Mouse (Mus musculus) CH12.LX (cell line): Measurements from ENCODE around the gene Pcp4l1. TPM values are rescaled to one million over a fixed set of nuclear protein-coding genes. Genes with fewer than 3 reads are reported as not detected.

ENCODE experiments used
- DNase-seq: peaks from one replicate; pipeline ENCODE4 v3.0.0-alpha.2; 2013; ENCODE audit errors: extremely low read depth
- H3K27ac ChIP-seq: 2 replicates; pipeline ENCODE4 v1.5.1; 2012; ENCODE audit warnings: low read depth, mild to moderate bottlenecking, control low read depth, moderate library complexity; ENCODE audit not compliant: insufficient read depth
- H3K27me3 ChIP-seq: replicated peaks from 2 replicates; pipeline ENCODE3; 2012; ENCODE audit warnings: inconsistent platforms
- H3K36me3 ChIP-seq, 2 experiments: replicated peaks in 1 of 2; 2 replicates each; pipeline versions ENCODE3 to v1.6.1; 2012; ENCODE audit warnings: inconsistent platforms in 1 of 2, low read length in 1 of 2, mild to moderate bottlenecking in 1 of 2, mixed read lengths in 1 of 2, moderate library complexity in 1 of 2; ENCODE audit not compliant: control insufficient read depth in 1 of 2, insufficient read depth in 1 of 2
- H3K4me1 ChIP-seq, 2 experiments: 2 replicates each; pipeline ENCODE4 v1.6.1; 2012; ENCODE audit warnings: inconsistent platforms in 1 of 2, moderate library complexity in 1 of 2; ENCODE audit not compliant: insufficient read depth in 2 of 2, control insufficient read depth in 1 of 2
- H3K4me2 ChIP-seq: 2 replicates; pipeline ENCODE4 v1.6.1; 2012; ENCODE audit warnings: low read depth, mild to moderate bottlenecking, control low read depth; ENCODE audit not compliant: poor library complexity, insufficient read depth, severe bottlenecking
- H3K4me3 ChIP-seq, 3 experiments: fragments of 150-350 bp in 1 of 3; sonication (generic) in 1 of 3; replicated peaks in 1 of 3; 2 replicates each; pipeline versions ENCODE3 to v1.5.1; 2011 to 2012; ENCODE audit warnings: low read depth in 2 of 3, low read length in 2 of 3, mild to moderate bottlenecking in 2 of 3, moderate library complexity in 2 of 3, control low read depth in 1 of 3, improper control_type of control experiment in 1 of 3, inconsistent platforms in 1 of 3, mixed read lengths in 1 of 3; ENCODE audit not compliant: poor library complexity in 1 of 3
- H3K79me2 ChIP-seq: replicated peaks from 2 replicates; pipeline ENCODE4 v1.6.1; 2012; ENCODE audit warnings: mild to moderate bottlenecking, moderate library complexity; ENCODE audit not compliant: control insufficient read depth, poor library complexity, insufficient read depth, severe bottlenecking; ENCODE audit errors: extremely low read depth
- H3K9ac ChIP-seq: 2 replicates; pipeline ENCODE4 v1.6.1; 2012; ENCODE audit warnings: low read depth, mild to moderate bottlenecking, control low read depth, moderate library complexity; ENCODE audit not compliant: insufficient read depth
- H3K9me3 ChIP-seq: replicated peaks from 2 replicates; pipeline ENCODE3; 2012; ENCODE audit warnings: low read length, inconsistent platforms, mixed read lengths
- CHD1 ChIP-seq: IDR thresholded peaks from 2 replicates; pipeline ENCODE4 v1.6.1; 2012; ENCODE audit warnings: low read depth, low read length, improper control_type of control experiment, inconsistent platforms
- CHD2 ChIP-seq: IDR thresholded peaks from 2 replicates; pipeline ENCODE4 v1.6.1; 2011; ENCODE audit warnings: low read length, improper control_type of control experiment
- CTCF ChIP-seq, 2 experiments: IDR thresholded peaks in 1 of 2; conservative IDR thresholded peaks in 1 of 2; 2 replicates each; pipeline ENCODE4 v1.5.1; 2011 to 2012; ENCODE audit warnings: low read depth in 2 of 2, low read length in 2 of 2, improper control_type of control experiment in 1 of 2, inconsistent platforms in 1 of 2, mild to moderate bottlenecking in 1 of 2, moderate library complexity in 1 of 2
- E2F4 ChIP-seq: IDR thresholded peaks from 2 replicates; pipeline ENCODE4 v1.6.1; 2011; ENCODE audit warnings: low read depth, low read length, improper control_type of control experiment; ENCODE audit not compliant: insufficient replicate concordance
- ELF1 ChIP-seq: IDR thresholded peaks from 2 replicates; pipeline ENCODE4 v1.6.1; 2014; ENCODE audit warnings: low read depth, mild to moderate bottlenecking, inconsistent platforms, low read length, improper control_type of control experiment
- EP300 ChIP-seq: IDR thresholded peaks from 2 replicates; pipeline ENCODE4 v1.6.1; 2011; ENCODE audit warnings: low read length, improper control_type of control experiment
- HCFC1 ChIP-seq: IDR thresholded peaks from 2 replicates; pipeline ENCODE4 v1.6.1; 2012; ENCODE audit warnings: low read depth, mild to moderate bottlenecking, inconsistent platforms, low read length, improper control_type of control experiment
- IRF4 ChIP-seq: IDR thresholded peaks from 2 replicates; pipeline ENCODE4 v1.6.1; 2014; ENCODE audit warnings: low read depth, mild to moderate bottlenecking, inconsistent platforms, low read length, improper control_type of control experiment
- JUND ChIP-seq: conservative IDR thresholded peaks from 2 replicates; pipeline ENCODE4 v1.6.1; 2011; ENCODE audit warnings: low read depth, low read length, improper control_type of control experiment
- KAT2A ChIP-seq: IDR thresholded peaks from 2 replicates; pipeline ENCODE4 v1.6.1; 2012; ENCODE audit warnings: low read length, improper control_type of control experiment, inconsistent platforms; ENCODE audit not compliant: insufficient replicate concordance
- MAFK ChIP-seq: IDR thresholded peaks from 2 replicates; pipeline ENCODE4 v1.6.1; 2011; ENCODE audit warnings: low read length, improper control_type of control experiment; ENCODE audit not compliant: insufficient replicate concordance
- MAX ChIP-seq: IDR thresholded peaks from 2 replicates; pipeline ENCODE4 v1.6.1; 2011; ENCODE audit warnings: low read length, improper control_type of control experiment
- MAZ ChIP-seq: IDR thresholded peaks from 2 replicates; pipeline ENCODE4 v1.6.1; 2012; ENCODE audit warnings: low read depth, mild to moderate bottlenecking, inconsistent platforms, low read length, improper control_type of control experiment, moderate library complexity
- MXI1 ChIP-seq: IDR thresholded peaks from 2 replicates; pipeline ENCODE4 v1.6.1; 2011; ENCODE audit warnings: mild to moderate bottlenecking, low read depth, low read length, improper control_type of control experiment
- NRF1 ChIP-seq: IDR thresholded peaks from 2 replicates; pipeline ENCODE4 v1.6.1; 2014; ENCODE audit warnings: low read depth, mild to moderate bottlenecking, inconsistent platforms, low read length, improper control_type of control experiment, moderate library complexity
- POLR2A ChIP-seq: IDR thresholded peaks from 2 replicates; pipeline ENCODE4 v1.6.1; 2011; ENCODE audit warnings: low read depth, mild to moderate bottlenecking, improper control_type of control experiment, low read length
- RAD21 ChIP-seq: IDR thresholded peaks from 2 replicates; pipeline ENCODE4 v1.6.1; 2011; ENCODE audit warnings: low read depth, mild to moderate bottlenecking, low read length, improper control_type of control experiment, moderate library complexity
- RCOR1 ChIP-seq: conservative IDR thresholded peaks from 2 replicates; pipeline ENCODE4 v1.6.1; 2012; ENCODE audit warnings: low read depth, mild to moderate bottlenecking, inconsistent platforms, low read length, improper control_type of control experiment
- SIN3A ChIP-seq: IDR thresholded peaks from 2 replicates; pipeline ENCODE4 v1.6.1; 2012; ENCODE audit warnings: low read length, improper control_type of control experiment, inconsistent platforms
- TBP ChIP-seq: conservative IDR thresholded peaks from 2 replicates; pipeline ENCODE4 v1.6.1; 2011; ENCODE audit warnings: low read depth, low read length, improper control_type of control experiment
- TCF12 ChIP-seq: IDR thresholded peaks from 2 replicates; pipeline ENCODE4 v1.6.1; 2014; ENCODE audit warnings: low read depth, mild to moderate bottlenecking, inconsistent platforms, low read length, improper control_type of control experiment
- UBTF ChIP-seq: IDR thresholded peaks from 2 replicates; pipeline ENCODE4 v1.6.1; 2012; ENCODE audit warnings: low read depth, mild to moderate bottlenecking, inconsistent platforms, low read length, improper control_type of control experiment, moderate library complexity
- USF1 ChIP-seq: IDR thresholded peaks from 2 replicates; pipeline ENCODE4 v1.6.1; 2014; ENCODE audit warnings: low read depth, mild to moderate bottlenecking, inconsistent platforms, low read length, improper control_type of control experiment
- USF2 ChIP-seq: conservative IDR thresholded peaks from 2 replicates; pipeline ENCODE4 v1.6.1; 2011; ENCODE audit warnings: low read depth, low read length, improper control_type of control experiment
- dilution Hi-C: fragments of 300-500 bp; cut with MboI; formaldehyde crosslinking; loops from 2 replicates; pipeline ENCODE4 v1.14.3; 2020; ENCODE audit warnings: low sequenced_read_pairs; ENCODE audit not compliant: extremely low pct_unique_long_range_greater_than_20kb, extremely low pct_ligation_motif_present
- in situ Hi-C: fragments of 300-500 bp; cut with MboI; formaldehyde crosslinking; loops from 3 replicates; pipeline ENCODE4 v1.14.3; 2019; ENCODE audit warnings: low sequenced_read_pairs, low pct_ligation_motif_present, low pct_unique_long_range_greater_than_20kb, mixed read lengths
- polyA plus RNA-seq: library from polyadenylated mRNA; unstranded; fragments of >175 nt; gene quantifications from 2 replicates; pipeline ENCODE4 v1.2.1, GENCODE M21; 2012; ENCODE audit warnings: low read depth; ENCODE audit not compliant: insufficient read length
- total RNA-seq, 2 experiments: library from RNA; depleted of rRNA; stranded (reverse); fragments of 300-350 nt in 1 of 2; fragments of >200 nt in 1 of 2; gene quantifications; 2 replicates each; pipeline ENCODE4 v1.2.3; 2012 to 2014

Pcp4l1 gene
- total and polyA plus RNA-seq, 3 experiments: not detected

DNA sequence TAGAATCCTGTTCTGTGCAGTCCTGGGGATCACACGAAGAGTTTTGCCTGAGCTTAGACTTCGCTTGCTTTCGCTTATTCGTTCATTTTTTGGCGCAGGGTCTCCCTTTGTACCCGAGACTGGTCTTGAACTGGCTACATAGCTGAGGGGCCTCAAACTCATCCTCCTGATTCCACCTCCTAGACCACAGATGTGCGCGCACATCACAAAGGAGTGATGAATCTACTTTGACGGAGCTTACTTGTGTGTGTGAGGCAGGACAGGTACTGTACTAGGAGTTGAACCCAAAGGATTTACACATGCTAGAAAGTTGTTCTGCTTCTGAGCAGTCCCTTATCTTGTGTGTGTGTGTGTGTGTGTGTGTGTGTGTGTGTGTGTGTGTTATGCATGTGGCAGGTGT is 5.2 kb downstream of the Pcp4l1 start:
- H3K4me2 ChIP-seq: no peak overlapping the region
- TF ChIP-seq MXI1 (no peak), JUND (no peak), HCFC1 (no peak), CHD2 (no peak), NRF1 (no peak), CTCF (conservative IDR thresholded peaks at IDR 0.05 in 1 of 2, IDR thresholded peaks at IDR 0.05 in 1 of 2; ENCODE audit: low read depth in 2 of 2, low read length in 2 of 2) (no peak), USF1 (no peak), IRF4 (no peak), USF2 (no peak), TBP (no peak), E2F4 (no peak)
- H3K27ac ChIP-seq: no peak overlapping the region
- no peaks in the 10 kb centered on the region for H3K4me1 ChIP-seq
- no peaks in the 10 kb centered on the region for H3K9me3 ChIP-seq
- no peaks in the 10 kb centered on the region for H3K36me3 ChIP-seq
- dilution Hi-C loops (no loop called here), in situ Hi-C loops (no loop called here)
- DNase-seq: no peak
- peaks cover 15% of the 10 kb centered on the region for H3K27me3 ChIP-seq
- H3K79me2 ChIP-seq: no peaks in the 10 kb centered on the region
- H3K9ac ChIP-seq: no peak overlapping the region
- H3K4me3 ChIP-seq: no peak overlapping the region

DNA sequence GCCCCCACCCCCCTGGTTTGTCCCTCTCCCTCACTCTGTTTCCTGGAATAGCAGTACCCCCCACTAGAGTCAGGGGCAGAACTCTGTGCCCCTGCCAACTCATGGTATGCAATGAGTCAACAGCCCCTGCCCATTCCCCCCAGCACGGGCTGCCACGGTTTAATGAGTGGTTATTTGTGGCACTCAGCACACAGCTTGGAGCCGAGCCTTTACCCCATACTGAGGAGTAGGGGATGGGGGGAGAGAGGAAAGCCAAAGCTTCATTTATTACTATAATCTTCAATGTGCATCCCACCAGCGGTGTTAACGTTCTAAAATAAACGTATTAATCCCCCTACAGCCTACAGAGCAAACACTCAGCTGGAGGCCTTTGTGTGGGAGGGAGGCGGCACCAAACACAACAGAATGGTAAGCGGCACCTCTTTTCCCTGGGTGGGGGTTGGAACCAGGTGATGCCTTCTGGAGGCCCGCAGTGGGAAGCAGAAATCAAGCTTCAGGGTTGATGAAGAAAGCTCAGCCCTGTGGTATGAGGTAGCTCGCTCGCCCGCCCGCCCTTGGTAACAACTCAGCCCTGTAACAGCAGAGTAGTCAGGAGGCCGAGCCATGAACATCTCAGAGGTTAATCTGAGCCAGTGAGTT is 6.5 kb downstream of the Pcp4l1 start:
- H3K4me2 ChIP-seq: no peak overlapping the region
- H3K27ac ChIP-seq: no peak overlapping the region
- no peaks in the 10 kb centered on the region for H3K36me3 ChIP-seq
- DNase-seq: no peak
- no peaks in the 10 kb centered on the region for H3K9me3 ChIP-seq
- TF ChIP-seq POLR2A (no peak), SIN3A (no peak), TCF12 (no peak), E2F4 (no peak), CTCF (conservative IDR thresholded peaks at IDR 0.05 in 1 of 2, IDR thresholded peaks at IDR 0.05 in 1 of 2; ENCODE audit: low read depth in 2 of 2, low read length in 2 of 2) (no peak), MAFK (no peak)
- dilution Hi-C loops (no loop called here), in situ Hi-C loops (no loop called here)
- H3K4me1 ChIP-seq: peaks cover 0 to 2% of the 10 kb centered on the region in 2 experiments; a peak in 1 of 4 replicates
- no peak overlapping the region for H3K9ac ChIP-seq
- H3K4me3 ChIP-seq: no peak overlapping the region
- peaks cover 6% of the 10 kb centered on the region for H3K27me3 ChIP-seq
- H3K79me2 ChIP-seq: no peaks in the 10 kb centered on the region

DNA sequence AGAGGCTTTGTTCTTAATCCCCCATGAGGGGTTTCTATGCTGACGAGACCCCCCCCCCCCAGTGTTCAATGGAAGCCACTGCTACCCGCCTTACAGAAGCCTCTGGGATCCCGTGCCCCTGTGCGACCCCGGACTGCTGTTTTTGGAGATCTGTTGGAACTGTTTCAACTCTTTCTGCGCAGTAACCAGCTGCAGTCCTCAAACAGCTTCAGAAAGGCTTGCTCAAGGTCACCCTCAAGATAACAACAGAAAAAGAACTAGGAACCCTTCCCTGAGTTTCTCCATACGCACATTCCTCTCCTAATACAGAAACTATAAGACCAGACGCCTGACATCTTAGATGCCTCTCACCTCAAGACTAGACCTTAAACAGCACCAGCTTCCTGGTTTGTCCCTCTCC is 7.0 kb downstream of the Pcp4l1 start:
- no peaks in the 10 kb centered on the region for H3K36me3 ChIP-seq
- no peak overlapping the region for H3K4me3 ChIP-seq
- H3K9ac ChIP-seq: no peak overlapping the region
- peaks cover 2% of the 10 kb centered on the region for H3K27me3 ChIP-seq
- no peak for DNase-seq
- H3K4me2 ChIP-seq: no peak overlapping the region
- H3K9me3 ChIP-seq: no peaks in the 10 kb centered on the region
- dilution Hi-C loops (no loop called here), in situ Hi-C loops (no loop called here)
- TF ChIP-seq POLR2A (no peak), EP300 (no peak), RCOR1 (no peak), MAZ (no peak), ELF1 (no peak), TBP (no peak), IRF4 (no peak), E2F4 (no peak), CHD1 (no peak), RAD21 (no peak), UBTF (no peak), TCF12 (no peak), MAX (no peak), KAT2A (no peak)
- H3K27ac ChIP-seq: no peak overlapping the region
- peaks cover 3 to 8% of the 10 kb centered on the region in 2 experiments for H3K4me1 ChIP-seq
- H3K79me2 ChIP-seq: no peaks in the 10 kb centered on the region
